Mouse (Mus musculus) forebrain, postnatal 0 days (tissue): ENCODE measurements around the gene Wapl. TPM values are rescaled to one million over a fixed set of nuclear protein-coding genes. Genes with fewer than 3 reads are reported as not detected.

Experiments used
- ATAC-seq: fragments of 200-750 bp; cut with Nextera tagmentation; 2 replicates; pipeline ENCODE4 v1.8.0; 2017; ENCODE audit warnings: mild to moderate bottlenecking, moderate library complexity
- DNase-seq: peaks from one replicate; pipeline ENCODE4 v3.0.0-alpha.2; 2015
- H3K27ac ChIP-seq: fragments of 300-500 bp; sonication (generic); 2 replicates; pipeline ENCODE4 v1.5.1; 2014; ENCODE audit warnings: low read depth, mild to moderate bottlenecking, antibody characterized with exemption, low read length, moderate library complexity, mixed read lengths
- H3K27me3 ChIP-seq: fragments of 300-500 bp; sonication (generic); 2 replicates; pipeline ENCODE4 v1.6.1; 2014; ENCODE audit warnings: mild to moderate bottlenecking, low read length, mixed read lengths; ENCODE audit not compliant: insufficient read depth
- H3K36me3 ChIP-seq: fragments of 300-500 bp; sonication (generic); 2 replicates; pipeline ENCODE4 v1.6.1; 2014; ENCODE audit warnings: mild to moderate bottlenecking, moderate library complexity; ENCODE audit not compliant: insufficient read depth
- H3K4me1 ChIP-seq: fragments of 300-500 bp; sonication (generic); 2 replicates; pipeline ENCODE4 v1.6.1; 2014; ENCODE audit warnings: antibody characterized with exemption; ENCODE audit not compliant: insufficient read depth
- H3K4me2 ChIP-seq: fragments of 300-500 bp; sonication (generic); 2 replicates; pipeline ENCODE4 v1.6.1; 2014; ENCODE audit warnings: low read depth, mild to moderate bottlenecking, moderate library complexity
- H3K4me3 ChIP-seq: fragments of 300-500 bp; sonication (generic); 2 replicates; pipeline ENCODE4 v1.5.1; 2014; ENCODE audit warnings: low read depth, low read length, mixed read lengths
- H3K9ac ChIP-seq: fragments of 300-500 bp; sonication (generic); 2 replicates; pipeline ENCODE4 v1.6.1; 2014; ENCODE audit warnings: mild to moderate bottlenecking
- H3K9me3 ChIP-seq: fragments of 300-500 bp; sonication (generic); 2 replicates; pipeline ENCODE4 v1.6.1; 2016; ENCODE audit warnings: low read length
- CTCF ChIP-seq: sonication (generic); IDR thresholded peaks from 2 replicates; pipeline ENCODE4 v1.5.1; 2016; ENCODE audit warnings: antibody characterized with exemption, control low read depth, low read depth
- WGBS: fragments of 180-500 bp; shearing (Covaris S2); extraction: QIAGEN DNeasy Blood & Tissue Kit; methylation state at CpG from one replicate; pipeline ENCODE4 v1.1.7; 2014; 5-methylcytosine and 5-hydroxymethylcytosine counted together
- polyA plus RNA-seq: library from polyadenylated mRNA; unstranded; fragments of >200 nt; fragmentation: Nextera tagmentation; extraction: Ambion mirVana; gene quantifications from 2 replicates; pipeline ENCODE4 v1.2.1, GENCODE M21; 2015
- total RNA-seq: library from RNA; depleted of rRNA; stranded (reverse); fragments of >200 nt; gene quantifications from 2 replicates; pipeline ENCODE4 v1.2.3, GENCODE M21; 2014

Wapl gene
- total and polyA plus RNA-seq, 2 experiments from 2014 or later: 12.1 to 36.1 TPM

- 80% methylated on average over 8 of the region's 8 CpGs for WGBS
- no peak for ATAC-seq
- Histone ChIP-seq H3K9ac (no peak overlapping the region), H3K4me3 (no peak overlapping the region), H3K9me3 (no peaks in the 10 kb centered on the region), H3K4me2 (no peak overlapping the region), H3K27me3 (no peaks in the 10 kb centered on the region), H3K27ac (no peak overlapping the region), H3K36me3 (no peaks in the 10 kb centered on the region), H3K4me1 (no peaks in the 10 kb centered on the region)
- TF ChIP-seq CTCF: no peak
- no peak for DNase-seq
Observed at GRCm38 (mm10) chr14:34647870-34648475, 25.8 kb upstream of the Wapl start.

GRCm38 (mm10) chr14:34657131-34657530 is 16.6 kb upstream of the Wapl start:
- no peak overlapping the region for H3K4me2 ChIP-seq
- H3K27me3 ChIP-seq: peaks cover 10% of the 10 kb centered on the region
- H3K4me1 ChIP-seq: no peaks in the 10 kb centered on the region
- 95% methylated on average over 5 of the region's 5 CpGs for WGBS
- no peak overlapping the region for H3K4me3 ChIP-seq
- ATAC-seq (no peak), DNase-seq (no peak)
- H3K9ac ChIP-seq: no peak overlapping the region
- no peaks in the 10 kb centered on the region for H3K36me3 ChIP-seq
- no peak for TF ChIP-seq CTCF
- no peaks in the 10 kb centered on the region for H3K9me3 ChIP-seq
- H3K27ac ChIP-seq: no peak overlapping the region

- DNase-seq (no peak), ATAC-seq (no peak)
- no peak for TF ChIP-seq CTCF
- Histone ChIP-seq H3K4me2 (no peak overlapping the region), H3K9ac (no peak overlapping the region), H3K36me3 (no peaks in the 10 kb centered on the region), H3K4me1 (no peaks in the 10 kb centered on the region; the same call in 1 of the 2 replicates), H3K4me3 (no peak overlapping the region), H3K27me3 (peaks cover 10% of the 10 kb centered on the region), H3K9me3 (no peaks in the 10 kb centered on the region), H3K27ac (no peak overlapping the region)
- WGBS: 50% methylated on average over 7 of the region's 7 CpGs
Observed at GRCm38 (mm10) chr14:34660351-34660787, 13.4 kb upstream of the Wapl start.

GRCm38 (mm10) chr14:34660788-34661591 is 12.7 kb upstream of the Wapl start:
- H3K4me1 ChIP-seq: no peaks in the 10 kb centered on the region; the same call in 1 of the 2 replicates
- no peak overlapping the region for H3K27ac ChIP-seq
- DNase-seq: peak; percentile 0
- no peak for TF ChIP-seq CTCF
- peak overlapping the region; percentile 54 for H3K9ac ChIP-seq
- H3K36me3 ChIP-seq: no peaks in the 10 kb centered on the region
- H3K4me2 ChIP-seq: peak overlapping the region; percentile 91
- peaks cover 10% of the 10 kb centered on the region for H3K27me3 ChIP-seq
- 16% methylated on average over 22 of the region's 22 CpGs for WGBS
- H3K4me3 ChIP-seq: peak overlapping the region; percentile 53
- peak; percentile 29; the same call in 1 of the 2 replicates for ATAC-seq
- no peaks in the 10 kb centered on the region for H3K9me3 ChIP-seq

GRCm38 (mm10) chr14:34661621-34662477 is 11.9 kb upstream of the Wapl start:
- WGBS: 1% methylated on average over 39 of the region's 39 CpGs
- H3K27me3 ChIP-seq: peaks cover 10% of the 10 kb centered on the region
- H3K4me3 ChIP-seq: peak overlapping the region; percentile 53
- no peak for TF ChIP-seq CTCF
- DNase-seq (peak; percentile 50), ATAC-seq (peak; percentile 27; the same call in 1 of the 2 replicates)
- peak overlapping the region; percentile 91 for H3K4me2 ChIP-seq
- no peaks in the 10 kb centered on the region for H3K36me3 ChIP-seq
- H3K27ac ChIP-seq: no peak overlapping the region
- H3K4me1 ChIP-seq: no peaks in the 10 kb centered on the region; the same call in 1 of the 2 replicates
- no peaks in the 10 kb centered on the region for H3K9me3 ChIP-seq
- H3K9ac ChIP-seq: peak overlapping the region; percentile 54

GRCm38 (mm10) chr14:34662478-34662826 is 11.3 kb upstream of the Wapl start:
- Histone ChIP-seq H3K4me1 (no peaks in the 10 kb centered on the region; the same call in 1 of the 2 replicates), H3K9ac (no peak overlapping the region), H3K4me3 (peak overlapping the region; percentile 53), H3K27me3 (peaks cover 10% of the 10 kb centered on the region), H3K27ac (no peak overlapping the region), H3K4me2 (peak overlapping the region; percentile 91), H3K36me3 (no peaks in the 10 kb centered on the region), H3K9me3 (no peaks in the 10 kb centered on the region)
- ATAC-seq (no peak), DNase-seq (no peak)
- WGBS: 4% methylated on average over 4 of the region's 4 CpGs
- no peak for TF ChIP-seq CTCF
